Mouse (Mus musculus): ENCODE measurements at regions not wholly inside any gene's neighbourhood (a gene's known extent, or its start where the extent isn't known, plus 50 kb on each side); places are given as distances from the start of the nearest gene placed in this dataset.

DNA sequence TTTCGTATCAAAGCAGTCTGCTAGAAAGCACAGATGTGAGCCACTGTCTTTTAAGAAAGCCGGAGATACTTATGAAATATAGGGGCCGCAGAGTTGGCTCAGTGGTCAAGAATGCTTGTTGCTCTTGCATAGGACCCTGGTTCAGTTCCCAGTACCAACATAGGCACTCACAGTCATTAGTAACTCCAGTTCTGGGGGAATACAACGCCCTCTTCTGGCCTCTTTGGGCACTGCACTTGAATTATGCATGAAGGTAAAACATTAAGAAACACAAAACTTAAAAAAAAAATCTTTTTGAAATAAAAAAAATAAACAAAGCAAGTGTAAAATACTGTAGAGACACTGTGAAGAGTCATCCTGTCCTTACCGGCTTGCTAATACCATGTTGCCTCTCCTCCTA lies 94.7 kb upstream of the Irf2bp2 start:
- H3K9ac ChIP-seq: no peak overlapping the region
- 75% methylated on average over 5 of the region's 5 CpGs for WGBS
- DNase-seq (no peak), ATAC-seq (ENCODE audit: insufficient read depth) (no peak)
- no peak overlapping the region for H3K4me2 ChIP-seq
- peak; percentile 40; the same call in 1 of the 2 replicates for TF ChIP-seq CTCF (IDR thresholded peaks at IDR 0.05; ENCODE audit: low read depth)
- no peaks in the 10 kb centered on the region for H3K27me3 ChIP-seq (ENCODE audit: insufficient read depth, low read length)
- no peaks in the 10 kb centered on the region for H3K36me3 ChIP-seq (ENCODE audit: insufficient read depth)
- no peaks in the 10 kb centered on the region for H3K9me3 ChIP-seq (ENCODE audit: low read depth, low read length)
- no peak overlapping the region for H3K4me3 ChIP-seq (ENCODE audit: low read depth, low read length)
- no peak overlapping the region for H3K27ac ChIP-seq (ENCODE audit: low read depth)
- no peaks in the 10 kb centered on the region for H3K4me1 ChIP-seq (ENCODE audit: insufficient read depth)

DNA sequence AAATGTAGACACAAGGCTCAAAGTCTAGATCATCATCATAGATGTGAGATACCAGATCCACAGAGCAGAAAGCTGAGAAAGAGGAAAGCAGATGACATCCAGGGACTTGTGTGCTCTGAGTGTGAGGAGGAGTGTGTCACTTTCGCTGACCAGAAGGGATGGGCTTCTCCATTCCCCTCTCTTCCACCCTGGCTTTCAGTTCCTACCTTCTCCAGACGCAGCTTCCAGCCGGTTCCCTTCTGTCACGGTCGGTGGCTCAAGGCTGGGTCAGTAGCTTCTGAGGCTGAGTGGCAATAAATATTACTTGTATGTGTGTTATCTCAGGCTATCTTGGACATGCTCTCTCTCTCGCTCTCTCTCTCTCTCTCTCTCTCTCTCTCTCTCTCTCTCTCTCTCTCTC lies 94.2 kb upstream of the Irf2bp2 start:
- no peak for TF ChIP-seq CTCF (IDR thresholded peaks at IDR 0.05; ENCODE audit: low read depth)
- no peak overlapping the region for H3K4me3 ChIP-seq (ENCODE audit: low read depth, low read length)
- ATAC-seq (ENCODE audit: insufficient read depth) (no peak), DNase-seq (no peak)
- no peaks in the 10 kb centered on the region for H3K4me1 ChIP-seq (ENCODE audit: insufficient read depth)
- H3K27me3 ChIP-seq (ENCODE audit: insufficient read depth, low read length): no peaks in the 10 kb centered on the region
- no peak overlapping the region for H3K27ac ChIP-seq (ENCODE audit: low read depth)
- no peak overlapping the region for H3K4me2 ChIP-seq
- H3K9ac ChIP-seq: no peak overlapping the region
- no peaks in the 10 kb centered on the region for H3K36me3 ChIP-seq (ENCODE audit: insufficient read depth)
- no peaks in the 10 kb centered on the region for H3K9me3 ChIP-seq (ENCODE audit: low read depth, low read length)
- WGBS: 63% methylated on average over 6 of the region's 6 CpGs

DNA sequence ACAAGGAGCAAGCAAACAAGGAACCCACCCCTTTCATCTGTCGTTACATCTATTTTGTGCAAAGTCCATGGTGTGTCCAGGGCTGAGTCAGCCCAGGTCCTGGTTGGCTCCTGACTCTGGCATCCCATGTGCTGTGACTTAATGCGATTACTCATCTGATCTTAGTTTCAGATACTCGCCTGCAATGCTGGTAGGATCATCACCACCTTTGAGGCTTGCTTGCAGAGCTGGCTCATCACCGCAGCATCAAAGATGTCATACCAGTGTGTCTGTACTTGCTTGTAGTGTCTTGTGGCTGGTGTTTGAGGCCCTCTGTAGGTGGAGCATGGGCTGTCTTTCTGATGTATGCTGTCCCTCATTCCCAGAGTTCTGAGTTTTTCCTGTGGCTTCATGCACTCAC lies 93.0 kb upstream of the Irf2bp2 start:
- TF ChIP-seq CTCF (IDR thresholded peaks at IDR 0.05; ENCODE audit: low read depth): no peak
- H3K36me3 ChIP-seq (ENCODE audit: insufficient read depth): no peaks in the 10 kb centered on the region
- no peaks in the 10 kb centered on the region for H3K27me3 ChIP-seq (ENCODE audit: insufficient read depth, low read length)
- ATAC-seq (ENCODE audit: insufficient read depth) (no peak), DNase-seq (no peak)
- WGBS: 86% methylated on average over 4 of the region's 4 CpGs
- no peak overlapping the region for H3K27ac ChIP-seq (ENCODE audit: low read depth)
- H3K4me2 ChIP-seq: no peak overlapping the region
- no peak overlapping the region for H3K4me3 ChIP-seq (ENCODE audit: low read depth, low read length)
- H3K4me1 ChIP-seq (ENCODE audit: insufficient read depth): no peaks in the 10 kb centered on the region
- no peaks in the 10 kb centered on the region for H3K9me3 ChIP-seq (ENCODE audit: low read depth, low read length)
- no peak overlapping the region for H3K9ac ChIP-seq

DNA sequence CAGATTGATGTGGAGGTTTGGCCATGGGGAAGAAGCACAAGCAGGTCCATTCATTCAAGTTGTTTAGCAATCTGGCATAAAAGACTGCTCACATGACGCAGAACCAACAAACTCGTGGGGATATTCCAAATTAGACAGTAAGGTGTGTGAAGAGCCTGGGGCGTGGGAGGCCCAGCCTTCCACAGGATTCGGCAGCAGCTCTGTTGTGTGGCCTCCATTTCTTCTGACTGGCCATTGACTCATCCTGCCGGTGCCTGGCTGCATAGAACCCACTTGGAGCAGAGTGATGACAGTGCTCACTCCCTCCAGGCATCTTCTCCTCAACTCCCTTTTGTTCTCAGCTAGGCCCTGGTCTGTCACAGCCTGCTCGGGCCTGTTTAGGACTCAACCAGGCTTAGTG lies 91.6 kb upstream of the Irf2bp2 start:
- 69% methylated on average over 6 of the region's 6 CpGs for WGBS
- ATAC-seq (ENCODE audit: insufficient read depth) (no peak), DNase-seq (no peak)
- TF ChIP-seq CTCF (IDR thresholded peaks at IDR 0.05; ENCODE audit: low read depth): no peak
- Histone ChIP-seq H3K4me3 (ENCODE audit: low read depth, low read length) (no peak overlapping the region), H3K4me1 (ENCODE audit: insufficient read depth) (no peaks in the 10 kb centered on the region), H3K36me3 (ENCODE audit: insufficient read depth) (no peaks in the 10 kb centered on the region), H3K27me3 (ENCODE audit: insufficient read depth, low read length) (no peaks in the 10 kb centered on the region), H3K4me2 (no peak overlapping the region), H3K9me3 (ENCODE audit: low read depth, low read length) (no peaks in the 10 kb centered on the region), H3K9ac (no peak overlapping the region), H3K27ac (ENCODE audit: low read depth) (no peak overlapping the region)

DNA sequence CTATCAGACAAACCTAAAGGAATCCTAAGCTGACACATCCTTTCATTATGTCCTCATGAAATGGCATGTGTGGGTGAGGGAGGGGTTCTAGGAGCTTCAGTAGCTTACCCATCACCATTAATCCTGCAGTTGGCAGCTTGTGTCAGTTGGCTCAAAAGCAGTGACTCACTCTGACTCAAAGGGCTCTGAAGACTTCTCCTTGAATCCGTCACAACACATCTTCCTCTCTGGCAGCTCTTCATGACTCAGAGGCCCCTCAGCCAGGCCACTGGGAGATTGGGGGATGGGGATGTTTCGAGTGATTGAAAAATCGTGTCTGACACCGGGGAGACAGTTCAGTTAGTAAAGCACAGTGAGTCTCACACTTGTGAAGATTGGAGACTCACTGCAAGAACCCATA lies 90.2 kb upstream of the Irf2bp2 start:
- 53% methylated on average over 4 of the region's 4 CpGs for WGBS
- Histone ChIP-seq H3K9me3 (ENCODE audit: low read depth, low read length) (no peaks in the 10 kb centered on the region), H3K36me3 (ENCODE audit: insufficient read depth) (no peaks in the 10 kb centered on the region), H3K4me2 (no peak overlapping the region), H3K4me3 (ENCODE audit: low read depth, low read length) (no peak overlapping the region), H3K9ac (no peak overlapping the region), H3K27ac (ENCODE audit: low read depth) (no peak overlapping the region), H3K4me1 (ENCODE audit: insufficient read depth) (no peaks in the 10 kb centered on the region), H3K27me3 (ENCODE audit: insufficient read depth, low read length) (no peaks in the 10 kb centered on the region)
- DNase-seq: peak; percentile 34
- TF ChIP-seq CTCF (IDR thresholded peaks at IDR 0.05; ENCODE audit: low read depth): no peak
- no peak for ATAC-seq (ENCODE audit: insufficient read depth)

DNA sequence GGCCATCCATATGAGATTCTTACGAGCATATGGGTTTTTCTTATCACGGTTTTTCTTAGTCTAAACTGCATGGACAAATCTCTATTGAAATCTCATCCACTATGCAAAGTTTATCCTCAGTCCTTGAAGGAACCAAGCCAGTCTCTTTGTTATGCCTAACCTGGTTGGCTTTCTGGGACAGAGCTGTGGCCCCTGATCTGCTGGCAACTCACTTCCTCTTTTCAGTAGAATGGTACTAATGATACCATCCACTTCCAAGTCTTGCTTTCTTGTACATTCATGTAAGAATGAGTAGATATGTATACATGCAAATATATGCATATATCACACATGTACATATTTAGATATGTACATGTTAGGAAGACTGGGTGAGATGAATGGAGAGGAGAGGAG lies 89.8 kb upstream of the Irf2bp2 start:
- WGBS: 88% methylated on average over 2 of the region's 2 CpGs
- DNase-seq (no peak), ATAC-seq (ENCODE audit: insufficient read depth) (no peak)
- no peak overlapping the region for H3K4me3 ChIP-seq (ENCODE audit: low read depth, low read length)
- no peaks in the 10 kb centered on the region for H3K36me3 ChIP-seq (ENCODE audit: insufficient read depth)
- TF ChIP-seq CTCF (IDR thresholded peaks at IDR 0.05; ENCODE audit: low read depth): no peak
- H3K4me1 ChIP-seq (ENCODE audit: insufficient read depth): no peaks in the 10 kb centered on the region
- no peaks in the 10 kb centered on the region for H3K27me3 ChIP-seq (ENCODE audit: insufficient read depth, low read length)
- no peak overlapping the region for H3K4me2 ChIP-seq
- no peaks in the 10 kb centered on the region for H3K9me3 ChIP-seq (ENCODE audit: low read depth, low read length)
- H3K9ac ChIP-seq: no peak overlapping the region
- no peak overlapping the region for H3K27ac ChIP-seq (ENCODE audit: low read depth)

DNA sequence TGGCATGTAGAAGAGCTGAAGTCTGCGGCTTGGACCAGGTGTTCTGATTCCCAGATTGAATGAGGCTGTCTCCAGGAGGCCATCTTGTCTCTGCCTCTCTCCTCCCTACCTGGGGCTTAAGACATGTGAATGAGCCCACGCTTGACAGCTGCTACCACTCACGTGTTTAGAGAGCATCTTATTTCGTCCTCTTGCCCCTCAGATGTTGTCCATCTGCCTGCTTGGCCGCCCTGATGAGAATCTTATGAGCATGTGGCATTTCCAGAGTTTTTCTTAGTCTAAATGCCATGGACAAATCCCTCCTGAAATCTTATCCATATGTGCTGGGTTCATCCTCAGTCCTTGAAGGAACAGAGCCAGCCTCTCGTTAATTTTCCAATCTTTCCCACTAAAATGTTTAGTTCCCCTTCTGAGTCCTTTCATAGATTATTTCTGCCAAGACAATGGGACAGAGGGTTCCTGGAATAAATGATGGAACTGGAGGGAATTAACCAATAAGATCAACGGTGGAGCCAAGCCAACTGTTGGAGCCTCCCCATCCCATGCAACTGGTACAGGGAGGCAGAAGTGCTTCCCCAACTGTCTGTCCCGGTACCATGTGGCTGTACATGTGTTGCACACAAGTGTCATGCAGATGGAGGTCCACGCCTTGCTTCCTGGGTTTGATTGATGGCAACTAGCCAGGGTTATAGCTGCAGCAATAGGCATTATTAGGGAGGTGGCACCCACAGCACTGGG lies 89.2 kb upstream of the Irf2bp2 start:
- WGBS: 82% methylated on average over 9 of the region's 9 CpGs
- no peak overlapping the region for H3K9ac ChIP-seq
- H3K4me2 ChIP-seq: no peak overlapping the region
- no peak for DNase-seq
- no peak for TF ChIP-seq CTCF (IDR thresholded peaks at IDR 0.05; ENCODE audit: low read depth)
- H3K27ac ChIP-seq (ENCODE audit: low read depth): no peak overlapping the region
- H3K4me1 ChIP-seq (ENCODE audit: insufficient read depth): no peaks in the 10 kb centered on the region
- H3K27me3 ChIP-seq (ENCODE audit: insufficient read depth, low read length): no peaks in the 10 kb centered on the region
- ATAC-seq (ENCODE audit: insufficient read depth): no peak
- H3K4me3 ChIP-seq (ENCODE audit: low read depth, low read length): no peak overlapping the region
- H3K36me3 ChIP-seq (ENCODE audit: insufficient read depth): no peaks in the 10 kb centered on the region
- H3K9me3 ChIP-seq (ENCODE audit: low read depth, low read length): no peaks in the 10 kb centered on the region
